Mouse (Mus musculus) liver, adult 2 months (tissue): ENCODE measurements around the gene Yy1. TPM values are rescaled to one million over a fixed set of nuclear protein-coding genes. Genes with fewer than 3 reads are reported as not detected.
A peak's percentile ranks its signal among the peaks of the same experiment; 100 is the strongest.

Source experiments
- DNase-seq: peaks from one replicate; pipeline ENCODE4 v3.0.0-alpha.2; 2011; ENCODE audit warnings: low read depth, low spot score; ENCODE audit errors: extremely low read depth
- H3K27ac ChIP-seq: fragments of 200-500 bp; replicated peaks from 2 replicates; pipeline ENCODE4 v1.5.1; 2012; ENCODE audit warnings: low read depth, mild to moderate bottlenecking, control low read depth, inconsistent platforms, low read length; ENCODE audit not compliant: insufficient read depth
- H3K27me3 ChIP-seq: fragments of 200-500 bp; 2 replicates; pipeline ENCODE4 v1.6.1; 2012; ENCODE audit warnings: mild to moderate bottlenecking, moderate library complexity, low read length, inconsistent platforms; ENCODE audit not compliant: control insufficient read depth, insufficient read depth
- H3K36me3 ChIP-seq: fragments of 200-500 bp; 2 replicates; pipeline ENCODE4 v1.6.1; 2012; ENCODE audit warnings: low read length, inconsistent platforms; ENCODE audit not compliant: control insufficient read depth, insufficient read depth
- H3K4me1 ChIP-seq: fragments of 200-500 bp; 2 replicates; pipeline ENCODE4 v1.6.1; 2011; ENCODE audit warnings: low read length; ENCODE audit not compliant: control insufficient read depth, insufficient read depth
- H3K4me3 ChIP-seq: fragments of 200-500 bp; 2 replicates; pipeline ENCODE4 v1.5.1; 2011; ENCODE audit warnings: low read depth, mild to moderate bottlenecking, control low read depth, low read length, moderate library complexity; ENCODE audit not compliant: insufficient read depth
- H3K79me2 ChIP-seq: fragments of 200-500 bp; 2 replicates; pipeline ENCODE4 v1.6.1; 2012; ENCODE audit warnings: inconsistent platforms, mild to moderate bottlenecking, low read length, moderate library complexity; ENCODE audit not compliant: control insufficient read depth, insufficient read depth
- H3K9ac ChIP-seq: fragments of 200-500 bp; 2 replicates; pipeline ENCODE4 v1.6.1; 2012; ENCODE audit warnings: low read depth, mild to moderate bottlenecking, control low read depth, inconsistent platforms, low read length
- CTCF ChIP-seq: fragments of 200-500 bp; IDR thresholded peaks from 2 replicates; pipeline ENCODE4 v1.5.1; 2011; ENCODE audit warnings: low read depth, low read length, control low read depth
- POLR2A ChIP-seq: fragments of 200-500 bp; IDR thresholded peaks from 2 replicates; pipeline ENCODE4 v1.6.1; 2011; ENCODE audit warnings: low read length, control low read depth; ENCODE audit not compliant: insufficient read depth; ENCODE audit errors: extremely low read depth
- WGBS: fragments of 180-500 bp; shearing (Covaris S2); methylation state at CpG from one replicate; pipeline ENCODE4 v1.1.7; 2018; 5-methylcytosine and 5-hydroxymethylcytosine counted together
- polyA plus RNA-seq: library from polyadenylated mRNA; depleted of rRNA; stranded (reverse); fragments of >200 nt; gene quantifications from 2 replicates; pipeline ENCODE4 v1.2.3, GENCODE M21; 2012
- total RNA-seq: library from RNA; depleted of rRNA; stranded (reverse); fragments of >200 nt; gene quantifications from 2 replicates; pipeline ENCODE4 v1.2.3, GENCODE M21; 2014

Gene Yy1
- total and polyA plus RNA-seq, 2 experiments: 10.3 to 19.6 TPM

DNA sequence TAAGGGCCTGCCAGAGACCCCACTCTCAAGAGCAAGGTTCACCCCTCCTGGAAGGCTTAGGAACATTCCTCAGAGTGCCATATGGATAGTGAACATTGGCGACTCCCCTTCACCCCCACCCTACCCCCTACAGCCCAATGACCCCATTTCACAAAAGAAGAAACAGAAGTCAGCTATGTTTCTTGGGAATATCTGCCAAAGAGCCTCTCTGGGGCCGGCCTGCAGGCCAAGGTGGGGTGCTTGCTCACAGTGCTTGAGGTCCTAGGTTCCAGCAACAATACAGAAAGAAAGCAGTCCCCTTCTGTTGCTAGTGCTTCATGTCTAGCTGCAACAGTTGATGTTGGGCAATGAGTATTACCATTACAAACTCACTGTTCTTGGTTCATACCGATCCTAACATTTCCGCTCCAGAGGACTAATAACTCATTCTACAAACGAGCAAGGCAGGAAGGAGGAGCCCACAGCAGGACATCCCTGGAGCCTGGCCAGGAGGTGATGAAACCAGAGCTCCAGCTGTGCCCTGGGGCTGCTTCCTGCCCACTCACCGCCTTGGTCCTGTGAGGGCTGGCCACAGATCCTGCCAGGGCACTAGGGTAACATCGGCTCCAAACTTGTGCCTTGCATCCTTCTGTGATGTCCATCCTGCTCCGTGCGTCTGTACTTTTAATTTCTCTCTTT lies 39.3 kb downstream of the Yy1 start:
- H3K27me3 ChIP-seq: no peaks in the 10 kb centered on the region
- DNase-seq: peak; percentile 56
- peaks cover 18% of the 10 kb centered on the region; the same call in 1 of the 2 replicates for H3K79me2 ChIP-seq
- no peaks in the 10 kb centered on the region for H3K36me3 ChIP-seq
- H3K9ac ChIP-seq: no peak overlapping the region
- H3K4me1 ChIP-seq: peaks cover 8% of the 10 kb centered on the region
- no peak overlapping the region for H3K27ac ChIP-seq
- H3K4me3 ChIP-seq: no peak overlapping the region
- TF ChIP-seq CTCF (no peak), POLR2A (no peak)
- WGBS: 34% methylated on average over 9 of the region's 9 CpGs

DNA sequence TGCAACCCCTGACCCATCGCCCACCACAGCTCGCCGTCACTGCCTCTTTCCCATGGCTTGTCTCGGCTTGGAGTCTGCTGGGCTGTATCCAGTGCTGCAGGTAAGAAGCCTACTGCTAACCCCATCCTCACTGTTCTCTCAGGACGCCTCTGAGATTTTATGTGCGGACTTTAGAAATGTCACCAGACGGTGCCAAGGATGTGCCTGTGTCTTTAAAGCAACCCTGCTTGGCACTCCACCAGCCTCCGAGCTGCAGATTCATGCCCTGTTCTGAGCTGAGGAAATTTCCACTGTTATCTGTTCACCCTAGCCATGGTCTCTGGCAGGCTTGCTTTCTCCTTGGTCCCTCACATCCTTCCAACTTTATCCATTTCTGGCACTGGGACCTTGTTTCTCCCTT lies 40.1 kb downstream of the Yy1 start:
- Histone ChIP-seq H3K9ac (no peak overlapping the region), H3K27me3 (no peaks in the 10 kb centered on the region), H3K27ac (no peak overlapping the region), H3K36me3 (no peaks in the 10 kb centered on the region), H3K4me3 (no peak overlapping the region), H3K79me2 (peaks cover 18% of the 10 kb centered on the region; the same call in 1 of the 2 replicates), H3K4me1 (peaks cover 16% of the 10 kb centered on the region)
- WGBS: 83% methylated on average over 8 of the region's 8 CpGs
- no peak for DNase-seq
- TF ChIP-seq POLR2A (no peak), CTCF (no peak)

DNA sequence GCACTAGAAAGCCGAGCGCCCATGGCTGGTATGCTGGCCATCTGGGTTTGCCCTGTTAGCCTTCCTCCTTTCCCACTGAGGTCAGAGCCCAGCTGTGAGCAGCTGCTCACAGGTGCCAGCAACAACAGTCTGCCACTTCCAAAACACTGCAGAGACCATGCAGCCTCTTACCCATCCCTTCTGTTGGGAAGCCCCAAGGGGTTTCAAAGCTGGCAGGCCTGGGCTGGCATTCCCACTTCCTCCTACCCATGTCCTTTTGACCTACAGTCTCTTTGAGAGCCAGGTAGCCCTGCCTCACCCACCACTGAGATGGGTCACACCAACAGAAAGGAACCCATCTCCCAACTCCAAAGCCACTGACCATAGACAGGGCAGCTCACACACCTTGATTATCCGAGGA lies 40.6 kb downstream of the Yy1 start:
- Histone ChIP-seq H3K36me3 (no peaks in the 10 kb centered on the region), H3K27ac (no peak overlapping the region), H3K27me3 (no peaks in the 10 kb centered on the region), H3K4me1 (peaks cover 20% of the 10 kb centered on the region), H3K9ac (no peak overlapping the region), H3K4me3 (no peak overlapping the region), H3K79me2 (peaks cover 18% of the 10 kb centered on the region; the same call in 1 of the 2 replicates)
- TF ChIP-seq POLR2A: no peak
- TF ChIP-seq CTCF: no peak
- WGBS: 96% methylated on average over 3 of the region's 3 CpGs
- no peak for DNase-seq

DNA sequence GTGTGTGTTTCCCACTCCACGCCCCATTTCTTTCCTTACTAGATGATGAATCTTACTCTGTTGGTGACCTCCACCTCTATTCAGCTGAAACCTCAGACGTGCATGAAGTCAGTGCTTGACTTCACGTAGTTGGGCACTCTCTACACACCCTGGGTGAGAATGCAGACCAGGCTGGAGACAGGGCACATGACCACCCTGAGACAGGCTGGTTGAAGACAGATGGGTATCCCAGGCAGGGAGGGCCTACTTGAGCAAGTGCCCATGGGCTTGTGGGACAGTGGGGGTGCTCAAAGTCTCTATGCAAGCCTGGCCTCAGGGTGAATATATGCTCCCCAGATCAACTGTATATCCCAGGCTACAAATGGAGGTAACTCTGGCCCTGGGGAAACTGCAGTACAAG lies 41.6 kb downstream of the Yy1 start:
- peaks cover 21% of the 10 kb centered on the region for H3K4me1 ChIP-seq
- no peak overlapping the region for H3K9ac ChIP-seq
- H3K4me3 ChIP-seq: no peak overlapping the region
- no peaks in the 10 kb centered on the region for H3K36me3 ChIP-seq
- no peak overlapping the region for H3K27ac ChIP-seq
- TF ChIP-seq POLR2A (no peak), CTCF (no peak)
- peaks cover 18% of the 10 kb centered on the region; the same call in 1 of the 2 replicates for H3K79me2 ChIP-seq
- no peaks in the 10 kb centered on the region for H3K27me3 ChIP-seq
- no peak for DNase-seq
- 96% methylated on average over 3 of the region's 3 CpGs for WGBS

DNA sequence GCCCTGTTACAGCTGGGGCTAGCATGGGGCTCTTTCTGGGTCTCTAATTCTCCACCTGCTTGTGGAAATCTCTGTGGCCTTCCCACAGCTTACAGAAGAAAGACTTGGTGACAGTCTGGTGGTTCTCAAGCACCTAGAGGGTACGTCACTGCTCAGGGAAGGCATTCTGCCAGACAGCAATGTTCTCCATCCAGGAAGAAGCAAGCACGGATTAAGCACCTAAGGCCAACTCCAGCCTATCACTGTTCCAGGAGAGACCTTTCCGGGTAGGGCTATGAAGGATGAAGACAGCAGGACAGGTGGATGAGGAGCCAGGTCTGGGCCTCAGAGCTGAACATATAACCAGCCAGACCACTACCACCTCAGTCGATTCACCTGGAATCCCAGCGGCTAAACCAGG lies 42.0 kb downstream of the Yy1 start:
- Histone ChIP-seq H3K4me3 (no peak overlapping the region), H3K27ac (no peak overlapping the region), H3K4me1 (peaks cover 21% of the 10 kb centered on the region), H3K79me2 (peaks cover 18% of the 10 kb centered on the region; the same call in 1 of the 2 replicates), H3K27me3 (no peaks in the 10 kb centered on the region), H3K9ac (no peak overlapping the region), H3K36me3 (no peaks in the 10 kb centered on the region)
- no peak for TF ChIP-seq POLR2A
- TF ChIP-seq CTCF: no peak
- WGBS: 33% methylated on average over 5 of the region's 5 CpGs
- DNase-seq: no peak

DNA sequence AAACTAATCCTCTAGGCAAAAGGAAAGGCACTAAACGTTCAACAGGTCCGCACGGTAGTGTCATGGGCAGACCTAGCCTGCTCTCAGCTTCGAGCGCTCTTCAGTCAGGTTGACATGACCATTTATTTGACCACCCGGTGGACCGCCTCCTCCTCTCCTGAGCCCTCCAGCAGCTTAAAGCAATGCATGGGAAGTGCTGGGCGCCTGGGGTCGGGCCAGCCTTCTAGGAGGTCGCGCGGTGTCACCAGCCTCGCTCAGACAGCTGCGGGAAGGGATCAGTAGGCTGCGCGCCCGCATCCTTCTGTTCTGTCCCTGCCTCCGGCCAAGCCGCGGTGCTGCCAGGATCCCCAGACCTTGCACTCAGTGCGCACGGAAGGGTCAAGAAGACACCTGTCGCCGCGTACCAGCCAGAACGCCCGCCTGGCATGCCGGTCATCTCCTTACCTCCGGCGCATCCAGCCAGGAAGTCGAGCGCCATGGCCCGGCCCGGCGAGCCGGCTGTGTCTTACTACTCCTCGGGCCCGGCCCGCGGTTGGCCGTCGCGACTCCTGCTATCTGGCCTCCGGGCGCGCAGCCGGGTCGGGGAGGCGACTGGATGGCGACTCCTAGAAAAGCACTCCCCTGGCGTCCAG lies 42.6 kb downstream of the Yy1 start:
- peak overlapping the region; percentile 59 for H3K27ac ChIP-seq
- no peak for DNase-seq
- H3K36me3 ChIP-seq: no peaks in the 10 kb centered on the region
- H3K79me2 ChIP-seq: peaks cover 18% of the 10 kb centered on the region; the same call in 1 of the 2 replicates
- TF ChIP-seq POLR2A (no peak), CTCF (no peak)
- H3K4me1 ChIP-seq: peaks cover 21% of the 10 kb centered on the region
- H3K27me3 ChIP-seq: no peaks in the 10 kb centered on the region
- WGBS: 3% methylated on average over 51 of the region's 51 CpGs
- H3K9ac ChIP-seq: peak overlapping the region; percentile 77
- peak overlapping the region; percentile 63 for H3K4me3 ChIP-seq
